Comparison of ENCODE assay signal across 11 mouse cellular contexts in the genomic region with DNA sequence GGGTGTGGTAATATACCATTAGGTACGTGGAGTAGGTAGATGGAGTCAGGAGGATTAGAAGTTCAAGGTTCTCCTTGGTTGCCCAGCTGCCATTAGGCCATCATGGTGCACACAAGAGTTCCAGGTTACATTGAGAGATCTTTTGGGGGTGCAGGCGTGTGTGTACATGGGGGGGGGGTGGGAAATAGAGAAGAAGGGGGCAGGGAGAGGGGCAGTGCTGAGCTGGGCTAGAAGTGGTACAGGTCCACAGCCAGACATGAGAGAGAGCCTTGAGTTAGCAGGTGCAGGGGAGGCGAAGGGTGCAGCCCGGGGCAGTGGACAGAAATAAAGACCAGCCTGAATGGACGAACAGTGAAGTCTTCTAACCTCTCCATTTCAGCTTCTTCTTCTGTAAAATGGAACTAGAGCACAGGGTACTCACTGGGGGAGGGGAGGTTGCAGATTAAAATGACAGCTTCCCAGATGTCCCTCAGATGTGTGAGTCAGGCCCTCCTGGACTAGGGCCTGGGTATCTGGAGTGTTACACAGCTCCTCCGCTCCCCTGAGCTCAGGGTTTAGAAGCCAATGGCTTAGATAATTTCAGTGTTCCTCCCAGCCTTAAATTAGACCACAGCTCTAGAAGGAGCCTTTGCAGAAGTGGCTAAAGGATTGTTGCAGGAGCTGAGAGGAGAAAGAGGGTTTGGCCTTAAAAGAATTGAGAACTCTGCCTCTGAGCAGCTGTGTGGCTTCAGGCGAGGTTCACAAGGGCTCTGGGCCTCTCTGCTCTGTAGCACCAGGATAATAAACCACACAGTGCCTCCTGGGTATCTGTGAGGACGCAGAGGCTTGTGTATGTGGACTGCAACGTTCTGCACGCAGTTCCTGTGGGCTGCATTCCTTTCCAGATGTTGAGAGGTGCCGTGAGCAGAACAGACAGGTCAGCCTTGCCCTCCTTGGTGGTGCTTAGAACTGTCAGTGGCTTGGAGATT. TPM values are rescaled to one million over a fixed set of nuclear protein-coding genes. Genes with fewer than 3 reads are reported as not detected.
A peak's percentile ranks its signal among the peaks of the same experiment; 100 is the strongest.
DNase-seq lines count a peak whose midpoint lies in the region; ATAC-seq and TF ChIP-seq lines count a peak whose summit lies in the region.
"Had no signal": no experiment of that assay in that cellular context is flagged by ENCODE, and none has a peak within 500 bp of the region (broad histone marks: within the 10 kb centered on the region; RNA-seq: fewer than 3 reads in every experiment).

No protein-coding gene starts in this region.

- no peaks in the 10 kb centered on the region for H3K9me3 ChIP-seq in intestine, embryonic 14.5 days (ENCODE audit: control insufficient read depth, low read length)
- no peaks in the 10 kb centered on the region for H3K9me3 ChIP-seq in neural tube, embryonic 12.5 days
- H3K9me3 ChIP-seq: embryonic facial prominence, embryonic 13.5 days had no signal

- ATAC-seq in intestine, embryonic 14.5 days (replicated peaks; ENCODE audit: low FRiP score, low TSS enrichment, low read depth): no peak
- ATAC-seq in neural tube, embryonic 12.5 days (ENCODE audit: low FRiP score, low read depth): no peak

- TF ChIP-seq CTCF in left cerebral cortex, adult 2 months (IDR thresholded peaks at IDR 0.05): no peak

- intact Hi-C loops in left cerebral cortex, adult 2 months (cut with DNase I): loop anchor here (5.0 kb wide), 1 partner anchor 116 kb away; no protein-coding TSS in a partner anchor
- intact Hi-C loops in left cerebral cortex, postnatal 36 days (cut with DNase I): no loop called here

- peak; percentile 74 for DNase-seq in adrenal gland, adult 2 months
- no peak for DNase-seq in adrenal gland, postnatal 25 days
- DNase-seq in left cerebral cortex, adult 2 months (ENCODE audit: extremely low spot score in 1 of 2, low spot score in 2 of 2): no peak
- DNase-seq in left cerebral cortex, postnatal 36 days (ENCODE audit: low spot score in 2 of 2): no peak
- no peak for DNase-seq in intestine, embryonic 14.5 days (ENCODE audit: low spot score)
- no peak for DNase-seq in retina, postnatal 1 day
- DNase-seq in cerebellum, adult 18-20 months: no peak
- DNase-seq: left cerebral cortex, postnatal 4 days; right cerebral cortex, postnatal 4 days had no signal

- peak overlapping the region; percentile 47; the same call in 1 of the 2 replicates for H3K27ac ChIP-seq in left cerebral cortex, adult 2 months
- peak overlapping the region; percentile 82 for H3K27ac ChIP-seq in intestine, embryonic 14.5 days (ENCODE audit: low read depth)
- no peak overlapping the region for H3K27ac ChIP-seq in neural tube, embryonic 12.5 days

- H3K4me1 ChIP-seq in intestine, embryonic 14.5 days (replicated peaks; ENCODE audit: control insufficient read depth, insufficient read depth, low read length): peaks cover 55% of the 10 kb centered on the region
- peaks cover 38% of the 10 kb centered on the region for H3K4me1 ChIP-seq in neural tube, embryonic 12.5 days

- peaks cover 34% of the 10 kb centered on the region for H3K36me3 ChIP-seq in intestine, embryonic 14.5 days (ENCODE audit: control insufficient read depth, insufficient read depth, low read length)
- peaks cover 42% of the 10 kb centered on the region for H3K36me3 ChIP-seq in neural tube, embryonic 12.5 days

- no peak overlapping the region for H3K9ac ChIP-seq in intestine, embryonic 14.5 days (ENCODE audit: low read length)
- 0 out of 2 replicates have a peak overlapping the region, but pooled peaks have one; percentile 19 for H3K9ac ChIP-seq in neural tube, embryonic 12.5 days

- WGBS in intestine, embryonic 14.5 days: 56% methylated on average over 11 of the region's 11 CpGs
- WGBS in neural tube, embryonic 12.5 days: 70% methylated on average over 11 of the region's 11 CpGs

- H3K4me2 ChIP-seq in intestine, embryonic 14.5 days (ENCODE audit: low read length): no peak overlapping the region; the same call in 1 of the 2 replicates
- no peak overlapping the region for H3K4me2 ChIP-seq in neural tube, embryonic 12.5 days (replicated peaks)
- H3K4me2 ChIP-seq: embryonic facial prominence, embryonic 13.5 days had no signal

- H3K27me3 ChIP-seq in intestine, embryonic 14.5 days (replicated peaks; ENCODE audit: control insufficient read depth, insufficient read depth, low read length): no peaks in the 10 kb centered on the region
- no peaks in the 10 kb centered on the region for H3K27me3 ChIP-seq in neural tube, embryonic 12.5 days (replicated peaks)
- H3K27me3 ChIP-seq: embryonic facial prominence, embryonic 13.5 days had no signal

- H3K4me3 ChIP-seq in left cerebral cortex, adult 2 months: no peak overlapping the region
- no peak overlapping the region for H3K4me3 ChIP-seq in intestine, embryonic 14.5 days (ENCODE audit: low read depth, low read length)
- H3K4me3 ChIP-seq in neural tube, embryonic 12.5 days: no peak overlapping the region
- H3K4me3 ChIP-seq: embryonic facial prominence, embryonic 13.5 days had no signal

RNA-seq across cellular contexts. Expression of a gene that starts 47.7 kb away (rescaled TPM):
- 10 to 100 TPM; 64.3 to 88.3 TPM for total RNA-seq in adrenal gland, adult 2 months (2021)
- polyA plus RNA-seq in adrenal gland, adult 2 months (2012; rRNA removed): 78.1 and 88.7 TPM in 2 replicates
- total RNA-seq in adrenal gland, postnatal 25 days (2021): 91.4 and 96.4 TPM in 2 replicates
- 100 to 1,000 TPM; 108 to 132 TPM for total RNA-seq in left cerebral cortex, adult 2 months (2021)
- 100 to 1,000 TPM in 1 of 2 experiments, 10 to 100 TPM in 1; 91.3 to 110 TPM for total RNA-seq in left cerebral cortex, postnatal 36 days (2021)
- polyA plus RNA-seq in intestine, embryonic 14.5 days (2014; fragmentation: Nextera tagmentation; extraction: Ambion mirVana): 7.3 and 8.1 TPM in 2 replicates
- 10.5 TPM in 2 replicates for polyA plus RNA-seq in neural tube, embryonic 12.5 days (2016; fragmentation: Nextera tagmentation; extraction: Ambion mirVana)
